Mouse (Mus musculus) hematopoietic stem cell, adult 5-6 weeks (primary cell): ENCODE data around the gene Ipo11. TPM values are rescaled to one million over a fixed set of nuclear protein-coding genes. Genes with fewer than 3 reads are reported as not detected.

ENCODE experiments used
- ATAC-seq, 2 experiments: fragments of 125-278 bp in 1 of 2; replicated peaks in 1 of 2; 2 replicates each; pipeline ENCODE4 v1.8.0; 2016 to 2017; ENCODE audit warnings: inconsistent platforms in 2 of 2, mild to moderate bottlenecking in 2 of 2, moderate number of reproducible peaks in 2 of 2, low read depth in 1 of 2, moderate TSS enrichment in 1 of 2; ENCODE audit not compliant: low FRiP score in 2 of 2, poor library complexity in 2 of 2, severe bottlenecking in 2 of 2, insufficient read depth in 1 of 2, low TSS enrichment in 1 of 2
- total RNA-seq: library from RNA; stranded (forward); fragments of 172-1452, 232-1000 nt; gene quantifications from 2 replicates; pipeline ENCODE4 v1.2.3, GENCODE M21; 2017

Ipo11 gene
- total RNA-seq, 1 experiment from 2014 or later: 133 TPM

GRCm38 (mm10) chr13:106768807-106769206, 168.0 kb downstream of the Ipo11 start:
- no peak for ATAC-seq

- no peak for ATAC-seq
Measured at GRCm38 (mm10) chr13:106762611-106763010, 174.1 kb downstream of the Ipo11 start.

- ATAC-seq: no peak
Measured at GRCm38 (mm10) chr13:106761661-106762060, 175.1 kb downstream of the Ipo11 start.

- peak; percentile 27 to 52 for ATAC-seq
Measured at GRCm38 (mm10) chr13:106760232-106760875, 176.4 kb downstream of the Ipo11 start.

- no peak for ATAC-seq
Measured at GRCm38 (mm10) chr13:106755892-106756291, 180.9 kb downstream of the Ipo11 start.

- no peak for ATAC-seq
Measured at GRCm38 (mm10) chr13:106754216-106754615, 182.5 kb downstream of the Ipo11 start.

- ATAC-seq: no peak
Measured at GRCm38 (mm10) chr13:106751951-106752350, 184.8 kb downstream of the Ipo11 start.

- ATAC-seq: no peak
Measured at GRCm38 (mm10) chr13:106746823-106747222, 189.9 kb downstream of the Ipo11 start.

GRCm38 (mm10) chr13:106745201-106745600, 191.6 kb downstream of the Ipo11 start:
- no peak for ATAC-seq

Other genes starting within 250 kb of the Ipo11 start
- 28.5 and 31.7 TPM in 2 replicates for gene Dimt1, start 10.2 kb upstream of the Ipo11 start, total RNA-seq
- 25.0 and 41.1 TPM in 2 replicates for gene Kif2a, start 85.2 kb upstream of the Ipo11 start, total RNA-seq